Mouse (Mus musculus) liver, embryonic 16.5 days (tissue): ENCODE data around the gene Bad. TPM values are rescaled to one million over a fixed set of nuclear protein-coding genes. Genes with fewer than 3 reads are reported as not detected.

ENCODE experiments used
- ATAC-seq: fragments of 200-750 bp; cut with Nextera tagmentation; 2 replicates; pipeline ENCODE4 v1.8.0; 2017; ENCODE audit warnings: low read depth, mild to moderate bottlenecking, moderate number of reproducible peaks, moderate library complexity
- H3K27ac ChIP-seq: fragments of 300-500 bp; sonication (generic); 2 replicates; pipeline ENCODE4 v1.5.1; 2014; ENCODE audit warnings: mild to moderate bottlenecking, low read length
- H3K27me3 ChIP-seq: fragments of 300-500 bp; sonication (generic); 2 replicates; pipeline ENCODE4 v1.6.1; 2014; ENCODE audit warnings: low read depth, low read length, mixed read lengths; ENCODE audit not compliant: control insufficient read depth, insufficient read depth
- H3K36me3 ChIP-seq: fragments of 300-500 bp; sonication (generic); 2 replicates; pipeline ENCODE4 v1.6.1; 2014; ENCODE audit warnings: mild to moderate bottlenecking; ENCODE audit not compliant: control insufficient read depth, insufficient read depth
- H3K4me1 ChIP-seq: fragments of 300-500 bp; sonication (generic); 2 replicates; pipeline ENCODE4 v1.6.1; 2014; ENCODE audit warnings: low read depth, low read length, mixed read lengths; ENCODE audit not compliant: control insufficient read depth
- H3K4me2 ChIP-seq: fragments of 300-500 bp; sonication (generic); 2 replicates; pipeline ENCODE4 v1.6.1; 2014; ENCODE audit warnings: low read depth, low read length, mixed read lengths
- H3K4me3 ChIP-seq: fragments of 300-500 bp; sonication (generic); 2 replicates; pipeline ENCODE4 v1.5.1; 2014; ENCODE audit warnings: low read depth, mild to moderate bottlenecking, low read length
- H3K9ac ChIP-seq: fragments of 300-500 bp; sonication (generic); 2 replicates; pipeline ENCODE4 v1.6.1; 2014; ENCODE audit warnings: low read depth, low read length
- H3K9me3 ChIP-seq: fragments of 300-500 bp; sonication (generic); replicated peaks from 2 replicates; pipeline ENCODE4 v1.6.1; 2016; ENCODE audit warnings: low read length; ENCODE audit not compliant: control insufficient read depth
- WGBS: fragments of 180-500 bp; shearing (Covaris S2); extraction: QIAGEN DNeasy Blood & Tissue Kit; methylation state at CpG from one replicate; pipeline ENCODE4 v1.1.7; 2014; ENCODE audit not compliant: insufficient replicate concordance; 5-methylcytosine and 5-hydroxymethylcytosine counted together
- polyA plus RNA-seq: library from polyadenylated mRNA; unstranded; fragments of >200 nt; fragmentation: Nextera tagmentation; extraction: Ambion mirVana; gene quantifications from 2 replicates; pipeline ENCODE4 v1.2.1, GENCODE M21; 2015

Gene Bad
- polyA plus RNA-seq, 1 experiment from 2014 or later = 25.2 TPM

- H3K4me1 ChIP-seq = peaks cover 27% of the 10 kb centered on the region
- no peak for ATAC-seq
Observed at GRCm38 (mm10) chr19:6913036-6913435, 28.6 kb upstream of the Bad start.

DNA sequence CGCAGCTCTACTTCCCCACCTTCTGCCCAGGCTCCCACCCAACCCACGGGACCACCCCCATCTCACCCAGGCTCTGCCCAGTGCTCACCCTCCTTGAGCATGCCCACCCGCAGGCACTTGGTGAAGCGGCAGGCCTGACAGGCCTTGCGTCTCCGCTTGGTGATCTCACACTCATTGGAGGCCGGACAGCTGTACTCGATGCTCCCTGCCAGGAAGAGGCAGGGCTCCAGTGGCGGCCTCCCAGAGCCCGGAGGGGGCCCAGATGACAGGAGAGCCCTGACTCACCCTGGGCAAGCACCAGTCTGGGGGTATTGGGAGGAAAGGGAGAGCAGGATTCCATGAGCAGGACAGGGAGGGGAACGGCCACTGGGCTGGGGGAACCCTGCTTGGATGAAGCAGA, 27.7 kb upstream of the Bad start:
- Histone ChIP-seq H3K4me2 (no peak overlapping the region), H3K27ac (no peak overlapping the region), H3K9me3 (no peaks in the 10 kb centered on the region), H3K36me3 (no peaks in the 10 kb centered on the region; the same call in 1 of the 2 replicates), H3K9ac (no peak overlapping the region), H3K4me3 (no peak overlapping the region), H3K27me3 (no peaks in the 10 kb centered on the region), H3K4me1 (peaks cover 19% of the 10 kb centered on the region)
- ATAC-seq = no peak
- 80% methylated on average over 11 of the region's 11 CpGs for WGBS

More at GRCm38 (mm10) chr19:6913036-6913435, 28.6 kb upstream of the Bad start:
- Histone ChIP-seq H3K9me3 (no peaks in the 10 kb centered on the region), H3K27me3 (no peaks in the 10 kb centered on the region), H3K4me3 (no peak overlapping the region), H3K9ac (no peak overlapping the region), H3K27ac (no peak overlapping the region), H3K4me2 (no peak overlapping the region), H3K36me3 (no peaks in the 10 kb centered on the region; the same call in 1 of the 2 replicates)
- 63% methylated on average over 6 of the region's 6 CpGs for WGBS

- peaks cover 18% of the 10 kb centered on the region for H3K4me1 ChIP-seq
- no peak for ATAC-seq
- H3K4me2 ChIP-seq = no peak overlapping the region
- 78% methylated on average over 9 of the region's 9 CpGs for WGBS
- no peaks in the 10 kb centered on the region for H3K9me3 ChIP-seq
- H3K27ac ChIP-seq = no peak overlapping the region
- no peak overlapping the region for H3K4me3 ChIP-seq
- no peaks in the 10 kb centered on the region; the same call in 1 of the 2 replicates for H3K36me3 ChIP-seq
- H3K27me3 ChIP-seq = no peaks in the 10 kb centered on the region
- no peak overlapping the region for H3K9ac ChIP-seq
Observed at GRCm38 (mm10) chr19:6914540-6914939, 27.1 kb upstream of the Bad start.

GRCm38 (mm10) chr19:6915276-6915675, 26.4 kb upstream of the Bad start:
- no peaks in the 10 kb centered on the region for H3K27me3 ChIP-seq
- ATAC-seq = peak; percentile 52
- no peak overlapping the region for H3K9ac ChIP-seq
- H3K4me1 ChIP-seq = peaks cover 25% of the 10 kb centered on the region
- 16% methylated on average over 4 of the region's 4 CpGs for WGBS
- no peak overlapping the region for H3K4me2 ChIP-seq
- H3K36me3 ChIP-seq = no peaks in the 10 kb centered on the region; the same call in 1 of the 2 replicates
- H3K4me3 ChIP-seq = no peak overlapping the region
- H3K27ac ChIP-seq = peak overlapping the region; percentile 41
- no peaks in the 10 kb centered on the region for H3K9me3 ChIP-seq

DNA sequence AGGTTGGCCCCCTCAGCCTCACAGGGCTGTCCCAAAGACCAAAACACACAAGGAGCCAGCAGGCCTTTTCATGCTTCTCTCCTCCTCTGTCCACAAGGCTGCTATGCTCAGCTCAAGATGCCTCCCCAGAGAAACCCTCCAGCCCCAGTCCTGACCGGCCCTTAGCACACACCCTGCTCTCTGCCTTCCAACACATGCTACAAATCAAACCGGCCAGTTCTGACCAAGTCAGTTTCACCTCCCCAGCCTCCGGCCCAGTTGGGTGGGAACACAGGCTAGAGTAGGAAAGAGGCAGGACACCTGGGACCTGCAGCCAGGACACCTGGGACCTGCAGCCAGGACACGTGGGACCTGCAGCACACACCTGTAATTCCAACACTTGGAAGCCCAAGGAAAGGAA, 25.2 kb upstream of the Bad start:
- WGBS = 73% methylated on average over 4 of the region's 4 CpGs
- H3K4me3 ChIP-seq = no peak overlapping the region
- no peaks in the 10 kb centered on the region for H3K27me3 ChIP-seq
- H3K27ac ChIP-seq = no peak overlapping the region
- no peaks in the 10 kb centered on the region; the same call in 1 of the 2 replicates for H3K36me3 ChIP-seq
- H3K4me1 ChIP-seq = peaks cover 27% of the 10 kb centered on the region
- no peak overlapping the region for H3K4me2 ChIP-seq
- H3K9ac ChIP-seq = no peak overlapping the region
- ATAC-seq = no peak
- no peaks in the 10 kb centered on the region for H3K9me3 ChIP-seq

GRCm38 (mm10) chr19:6918321-6918720, 23.3 kb upstream of the Bad start:
- Histone ChIP-seq H3K27ac (no peak overlapping the region), H3K36me3 (no peaks in the 10 kb centered on the region; the same call in 1 of the 2 replicates), H3K4me3 (no peak overlapping the region), H3K4me2 (no peak overlapping the region), H3K9ac (no peak overlapping the region), H3K4me1 (peaks cover 39% of the 10 kb centered on the region), H3K9me3 (no peaks in the 10 kb centered on the region), H3K27me3 (peaks cover 4% of the 10 kb centered on the region)
- whole genome bisulfite sequencing = 72% methylated on average over 4 of the region's 4 CpGs
- ATAC-seq = no peak

DNA sequence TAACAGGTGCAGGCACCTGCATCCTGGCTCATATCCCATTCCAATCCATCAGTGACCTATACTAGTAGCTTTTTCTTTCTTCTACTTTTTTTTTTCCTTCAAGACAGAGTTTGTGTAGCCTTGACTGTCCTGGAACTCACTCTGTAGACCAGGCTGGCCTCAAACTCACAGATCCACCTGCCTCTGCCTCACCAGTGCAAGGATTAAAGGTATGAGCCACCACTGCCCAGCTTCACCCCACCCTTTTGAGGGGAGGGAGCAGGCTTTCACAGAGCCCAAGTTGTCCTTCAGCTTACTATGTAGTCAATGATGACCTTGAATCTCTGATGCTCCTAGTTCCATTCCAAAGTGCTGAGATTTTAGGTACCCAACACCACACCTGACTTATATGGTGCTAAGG, 22.2 kb upstream of the Bad start:
- Histone ChIP-seq H3K4me2 (no peak overlapping the region), H3K9ac (no peak overlapping the region), H3K9me3 (no peaks in the 10 kb centered on the region), H3K27ac (no peak overlapping the region), H3K4me3 (no peak overlapping the region), H3K4me1 (peaks cover 39% of the 10 kb centered on the region), H3K27me3 (peaks cover 15% of the 10 kb centered on the region), H3K36me3 (no peaks in the 10 kb centered on the region)
- no peak for ATAC-seq

DNA sequence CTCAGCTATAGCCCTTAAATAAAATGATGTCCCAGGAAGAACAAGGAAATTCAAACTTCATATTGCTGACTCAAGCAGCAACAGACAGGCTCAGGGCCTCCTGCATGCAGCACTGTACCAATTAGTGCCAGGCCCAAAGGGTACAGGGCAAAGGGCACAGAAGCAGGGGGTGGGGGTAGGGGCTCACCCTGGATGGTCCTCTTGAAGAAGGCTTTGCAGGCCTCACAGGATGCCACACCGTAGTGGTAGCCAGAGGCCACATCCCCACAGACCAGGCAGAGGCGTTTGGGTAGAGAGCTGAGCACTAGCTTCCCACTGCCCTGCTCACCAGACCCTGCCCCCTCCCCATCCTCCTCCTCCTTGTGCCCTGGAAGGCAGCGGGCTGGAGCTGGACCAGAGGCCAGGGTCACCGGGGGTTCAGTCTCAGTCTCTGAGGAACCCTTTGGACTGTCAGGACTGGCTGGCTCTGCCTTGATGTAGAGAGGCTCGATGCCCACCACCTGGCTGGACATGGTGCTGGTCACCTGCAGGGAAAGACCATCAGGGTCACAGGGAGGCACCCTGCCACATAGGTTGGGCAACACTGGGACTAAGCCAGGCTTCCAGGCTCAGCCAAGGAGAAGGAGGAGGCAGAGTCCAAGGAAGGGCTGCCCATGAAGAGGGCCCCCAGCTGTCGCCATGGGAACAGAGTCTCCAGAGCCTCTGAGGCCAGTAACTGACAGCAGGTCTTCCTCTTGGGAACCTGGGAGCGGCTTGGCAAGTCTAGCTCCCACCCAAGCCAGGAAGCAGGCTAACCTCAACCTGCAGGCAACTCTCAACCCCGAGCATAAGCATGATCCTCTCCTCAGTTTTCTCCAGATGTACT, 21.6 kb upstream of the Bad start:
- WGBS = 46% methylated on average over 8 of the region's 8 CpGs
- H3K4me3 ChIP-seq = peak overlapping the region; percentile 82
- H3K27me3 ChIP-seq = peaks cover 21% of the 10 kb centered on the region
- H3K4me2 ChIP-seq = peak overlapping the region; percentile 100
- H3K9me3 ChIP-seq = no peaks in the 10 kb centered on the region
- peak overlapping the region; percentile 84 for H3K9ac ChIP-seq
- no peaks in the 10 kb centered on the region for H3K36me3 ChIP-seq
- H3K4me1 ChIP-seq = peaks cover 43% of the 10 kb centered on the region
- no peak for ATAC-seq
- H3K27ac ChIP-seq = peak overlapping the region; percentile 86; the same call in 1 of the 2 replicates
